Mouse (Mus musculus) spleen, adult 2 months (tissue): Measurements from ENCODE around the gene Gnai3.

ENCODE experiments used
- CTCF ChIP-seq: fragments of 200-500 bp; IDR thresholded peaks from 2 replicates; pipeline ENCODE4 v1.5.1; 2011; ENCODE audit warnings: mild to moderate bottlenecking, inconsistent platforms; ENCODE audit not compliant: insufficient read depth, insufficient read length, insufficient replicate concordance; ENCODE audit errors: extremely low read depth
- POLR2A ChIP-seq: fragments of 200-500 bp; IDR thresholded peaks from 2 replicates; pipeline ENCODE4 v1.6.1; 2011; ENCODE audit warnings: low read depth, low read length, inconsistent platforms

DNA sequence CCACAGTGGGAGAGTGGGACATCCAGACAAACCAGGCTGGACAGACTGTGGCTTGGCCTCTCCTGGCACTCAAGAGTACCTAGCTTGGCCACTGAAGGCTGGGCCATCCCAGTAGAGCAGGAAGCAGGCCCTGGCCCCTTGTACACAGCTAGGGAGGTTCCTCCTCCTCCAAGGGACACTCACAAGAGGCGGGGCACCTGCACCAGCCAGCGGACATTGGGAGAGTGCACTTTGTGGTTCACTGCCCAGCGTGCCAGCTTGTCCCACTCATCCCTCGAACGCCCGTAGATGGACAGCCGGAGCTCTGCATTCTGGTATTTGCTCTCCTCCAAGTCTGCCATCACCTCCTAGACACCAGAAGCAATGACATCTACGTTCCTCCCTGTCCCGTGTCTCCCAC lies 69.1 kb downstream of the Gnai3 start:
- TF ChIP-seq POLR2A (no peak), CTCF (no peak)
